Mouse (Mus musculus): Measurements from ENCODE around the gene H2afb3. TPM values are rescaled to one million over a fixed set of nuclear protein-coding genes. Genes with fewer than 3 reads are reported as not detected.

Gene H2afb3
- not detected in 2 replicates for polyA plus RNA-seq (2012; rRNA removed)

DNA sequence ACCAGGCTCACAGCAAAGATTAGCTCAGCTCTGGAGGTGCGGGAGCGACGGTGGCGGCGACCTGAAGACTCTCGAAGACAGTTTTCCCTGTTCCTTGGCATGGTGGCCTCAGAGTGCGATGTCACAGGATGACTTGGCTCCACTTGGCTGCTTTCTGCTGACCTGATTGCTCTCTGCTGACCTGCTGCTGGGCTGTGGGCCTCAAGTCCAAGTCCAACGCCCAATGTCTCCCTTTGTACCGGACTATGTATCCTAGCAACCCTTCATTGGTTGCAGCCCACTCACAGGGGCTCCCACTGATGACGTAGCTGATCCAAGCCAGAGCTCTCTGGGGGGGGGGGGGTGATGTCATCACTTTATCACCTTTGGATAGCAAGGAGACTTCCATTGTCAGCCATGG lies at the start of gene H2afb3:
TSS of gene H2afb3 (minus strand) at position 101 of the 400 bp plus-strand sequence.

DNA sequence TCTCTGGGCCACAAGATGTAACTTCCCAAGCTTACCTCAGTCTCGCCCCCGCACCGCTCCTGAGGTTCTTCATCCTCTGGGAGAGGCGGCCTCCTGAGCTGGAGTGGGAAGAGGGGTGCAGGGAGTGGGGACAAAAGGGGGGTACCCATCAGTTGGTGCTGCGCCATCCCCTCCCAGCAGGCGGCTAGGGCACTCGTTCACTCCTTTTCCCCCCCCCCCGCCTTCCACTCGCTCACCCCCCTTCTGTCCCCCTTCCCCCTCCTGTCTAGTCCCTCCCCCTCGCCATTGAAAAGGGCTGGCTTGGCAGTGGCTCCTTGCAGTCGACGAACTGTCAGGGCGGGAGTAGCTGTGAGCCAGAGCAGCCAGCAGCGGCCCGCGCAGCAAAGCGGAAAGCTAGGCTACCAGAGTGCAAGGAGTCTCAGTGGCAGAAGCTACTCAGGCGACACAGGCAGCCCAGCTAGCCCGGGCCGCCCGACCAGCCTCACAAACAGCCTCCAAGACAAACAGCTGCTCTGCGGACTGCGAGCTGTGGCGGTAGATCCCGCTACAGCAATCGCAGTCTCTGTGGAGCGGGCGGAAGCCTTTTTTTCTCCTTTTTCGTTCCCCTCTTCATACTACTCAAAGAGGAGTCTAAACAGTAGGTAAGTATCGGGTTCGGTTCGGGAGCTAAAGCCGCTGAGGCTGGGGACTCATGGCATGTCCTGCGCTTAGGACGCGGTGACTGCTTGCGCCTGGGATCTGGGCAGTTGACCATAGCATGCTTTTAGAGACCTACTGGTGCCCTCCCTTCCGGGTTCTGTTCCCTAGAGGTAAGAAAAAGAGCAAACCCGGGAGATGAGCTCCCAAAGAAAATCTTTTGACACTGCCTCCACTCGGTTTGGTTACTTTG lies 22.6 kb downstream of the H2afb3 start, which contains the start of gene Pcdh11x:
TSS of gene Pcdh11x (plus strand) at position 249 of the 889 bp plus-strand sequence.

Other genes with a start within 250 kb of the H2afb3 start
- gene Pcdh11x, start 22.8 kb downstream of the H2afb3 start, polyA plus RNA-seq (2012; rRNA removed): 0.02 TPM in 2 replicates